Mouse (Mus musculus) adipocyte (in vitro differentiated cells): ENCODE results near the gene Tfb2m.

Experiments
- DNase-seq: peaks from one replicate; pipeline ENCODE4 v3.0.0-alpha.2; 2016; ENCODE audit warnings: low spot score

Gene Tfb2m

DNA sequence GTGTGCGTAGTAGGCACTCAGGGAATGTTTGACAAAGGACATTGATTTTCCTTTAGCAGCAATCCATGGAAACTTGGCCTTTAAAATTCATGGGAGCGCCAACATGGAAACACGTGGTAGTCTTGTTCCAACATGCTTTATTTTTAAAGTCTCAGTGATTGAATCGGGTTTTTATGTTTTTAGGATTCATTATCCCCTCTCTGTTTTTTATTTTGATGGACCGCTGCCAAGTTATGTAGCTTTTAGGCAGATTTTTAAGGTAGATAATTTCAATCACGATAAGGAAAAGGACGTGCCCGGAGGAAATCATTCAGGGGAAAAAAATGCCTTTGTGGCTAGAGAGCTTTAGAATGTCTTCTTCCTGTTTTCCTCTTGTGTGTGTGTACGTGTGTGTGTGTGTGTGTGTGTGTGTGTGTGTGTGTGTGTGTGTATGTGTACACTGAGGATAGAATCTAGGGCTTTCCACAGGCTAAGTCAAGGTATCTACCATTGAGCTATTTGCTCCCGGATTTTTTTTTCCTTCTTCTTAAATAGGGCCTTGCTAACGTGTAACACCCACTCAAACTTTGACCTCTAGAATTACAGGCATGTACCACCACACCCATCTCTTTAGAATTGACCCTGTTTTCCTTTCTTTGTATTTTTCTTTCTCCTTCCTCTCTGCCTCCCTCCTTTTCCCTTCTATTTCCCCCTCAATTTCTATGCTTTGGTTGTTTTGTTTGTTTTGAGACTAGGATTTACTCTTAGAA lies 13.6 kb upstream of the Tfb2m start:
- no peak for DNase-seq

GRCm38 (mm10) chr1:179556921-179557320 lies 10.9 kb upstream of the Tfb2m start:
- peak; percentile 61 for DNase-seq

- no peak for DNase-seq
Observed at GRCm38 (mm10) chr1:179553949-179554347, 7.9 kb upstream of the Tfb2m start.

- peak; percentile 65 for DNase-seq
Observed at GRCm38 (mm10) chr1:179553197-179553948, 7.3 kb upstream of the Tfb2m start.

DNA sequence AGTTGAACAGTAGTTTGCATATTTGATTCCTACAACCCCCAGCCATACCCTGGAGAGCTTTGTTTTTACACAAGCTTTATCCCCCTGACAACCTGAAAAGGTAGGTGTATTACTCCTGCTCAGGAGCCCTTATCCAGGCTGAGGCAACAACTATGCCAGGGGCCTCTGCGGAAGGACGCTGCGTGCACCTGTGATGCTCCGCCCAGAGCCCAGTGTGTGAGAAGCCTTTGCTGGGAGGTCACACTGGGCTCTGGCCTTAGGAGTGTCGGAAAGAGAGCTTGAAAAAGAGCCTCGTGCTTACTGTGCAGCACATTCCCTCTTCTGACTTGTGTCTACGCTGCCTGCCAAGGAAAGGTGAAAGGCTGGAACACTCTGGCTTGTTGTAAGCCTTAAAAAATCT lies 6.7 kb upstream of the Tfb2m start:
- DNase-seq = no peak

GRCm38 (mm10) chr1:179551921-179552320 lies 5.9 kb upstream of the Tfb2m start:
- no peak for DNase-seq

DNA sequence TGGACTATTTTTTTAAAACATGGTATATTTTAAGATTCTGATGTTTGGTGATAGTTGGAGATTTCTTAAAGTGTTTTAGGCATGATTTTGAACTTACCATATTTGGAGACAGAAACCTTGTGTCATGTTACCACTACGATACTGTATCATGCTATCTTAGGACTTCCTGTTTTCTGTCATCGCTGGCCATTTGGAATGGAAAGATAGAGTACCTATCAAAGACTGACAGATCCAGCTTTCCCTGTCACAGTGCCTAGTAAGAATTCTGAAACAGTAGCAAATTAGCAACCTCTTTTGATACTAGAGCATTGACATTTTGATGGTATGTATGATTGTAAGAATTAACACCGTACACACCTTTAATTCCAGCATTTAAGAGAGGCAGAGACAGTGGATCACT lies 5.3 kb upstream of the Tfb2m start:
- DNase-seq = no peak

DNA sequence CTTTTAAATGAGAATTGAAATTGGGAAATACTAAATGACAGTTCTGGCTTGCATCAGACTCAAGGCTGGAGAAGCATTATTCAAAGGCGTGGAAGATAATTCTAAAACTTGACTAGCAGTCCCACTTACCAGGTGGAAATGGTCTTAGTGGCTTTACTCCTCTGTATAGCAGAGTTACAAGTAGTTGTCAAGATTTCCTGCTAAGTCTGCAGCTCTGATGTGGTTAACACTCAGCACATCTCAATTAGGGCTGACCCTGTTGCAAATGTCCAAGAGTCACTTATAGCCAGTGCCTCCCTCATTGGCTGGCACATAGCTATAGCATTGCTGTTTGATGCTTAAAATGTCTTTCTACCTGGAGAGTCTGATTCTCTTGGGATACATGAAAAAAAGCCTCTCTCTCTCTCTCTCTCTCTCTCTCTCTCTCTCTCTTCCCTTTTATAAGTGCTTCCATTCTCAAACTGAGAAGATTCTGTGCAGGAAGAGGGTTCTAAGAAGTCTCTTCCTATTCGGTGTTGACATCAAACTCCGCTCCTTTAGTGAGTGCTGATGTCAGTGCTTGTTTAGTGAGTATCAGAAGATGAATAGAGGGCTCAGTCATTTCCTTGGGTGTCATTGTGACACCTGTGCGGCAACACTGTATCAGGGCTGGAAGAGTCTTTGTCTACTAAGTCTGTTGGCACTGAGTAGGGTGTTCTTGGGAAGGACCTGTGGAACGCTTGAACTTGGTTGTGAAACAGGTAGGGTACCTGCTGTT lies 3.1 kb upstream of the Tfb2m start:
- DNase-seq = no peak

DNA sequence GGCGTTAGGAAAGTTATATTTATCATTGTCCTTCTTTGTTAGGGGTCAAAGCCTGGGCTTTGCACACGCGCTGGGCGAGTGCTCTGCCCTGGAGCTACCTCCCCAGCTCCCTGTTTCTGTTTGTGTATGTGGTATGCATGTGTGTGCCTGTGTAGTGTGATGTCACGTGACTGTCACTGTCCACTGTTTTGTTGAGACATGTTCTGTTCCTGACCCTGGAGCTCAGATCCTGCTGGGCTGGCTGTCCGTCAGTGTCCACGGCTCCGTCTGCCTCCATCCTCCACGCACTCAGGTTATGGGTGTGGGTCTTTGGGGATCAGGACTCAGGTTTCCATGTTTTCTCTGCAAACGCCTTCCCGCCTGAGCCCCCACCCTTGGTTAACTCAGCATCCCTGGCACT lies 2.2 kb upstream of the Tfb2m start:
- no peak for DNase-seq

DNA sequence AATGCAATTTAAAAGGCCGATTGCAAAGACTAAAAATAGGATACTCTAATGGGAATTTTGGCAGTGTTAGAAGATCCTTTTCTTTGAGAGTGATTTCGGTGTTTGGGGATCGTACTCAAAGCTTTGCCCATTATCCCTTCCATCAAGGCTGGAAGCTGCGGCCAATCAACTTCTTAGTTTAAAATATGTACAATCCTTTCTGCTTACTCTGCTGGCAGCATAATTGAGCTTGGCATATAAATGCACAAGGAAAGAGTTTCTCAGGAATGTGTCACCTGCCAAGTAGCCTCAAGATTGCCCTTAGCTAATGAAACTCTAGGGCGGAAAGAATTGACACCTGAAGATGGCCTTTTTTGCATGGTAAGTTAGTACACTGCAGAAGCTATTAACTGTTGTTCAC lies 1.1 kb upstream of the Tfb2m start:
- DNase-seq = no peak

DNA sequence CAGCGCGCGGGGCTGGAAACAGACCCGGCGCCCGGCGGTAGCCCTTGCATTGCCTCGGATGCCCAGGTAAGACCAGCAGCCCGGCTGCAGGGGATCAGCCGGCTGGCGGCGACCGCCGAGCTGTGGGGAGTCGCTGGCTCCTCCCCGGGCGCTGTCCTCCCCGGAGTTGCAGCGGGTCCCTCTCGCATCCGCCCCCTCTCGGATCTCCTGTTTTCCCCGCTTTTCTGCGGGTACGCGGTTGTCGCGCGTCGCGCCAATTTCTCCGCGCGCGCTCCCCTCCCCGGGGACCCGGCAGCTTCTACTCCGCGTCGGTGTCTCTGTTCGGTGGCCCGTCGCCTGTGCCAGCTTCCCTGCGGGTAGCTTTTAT lies 467 bp upstream of the Tfb2m start:
- no peak for DNase-seq

DNA sequence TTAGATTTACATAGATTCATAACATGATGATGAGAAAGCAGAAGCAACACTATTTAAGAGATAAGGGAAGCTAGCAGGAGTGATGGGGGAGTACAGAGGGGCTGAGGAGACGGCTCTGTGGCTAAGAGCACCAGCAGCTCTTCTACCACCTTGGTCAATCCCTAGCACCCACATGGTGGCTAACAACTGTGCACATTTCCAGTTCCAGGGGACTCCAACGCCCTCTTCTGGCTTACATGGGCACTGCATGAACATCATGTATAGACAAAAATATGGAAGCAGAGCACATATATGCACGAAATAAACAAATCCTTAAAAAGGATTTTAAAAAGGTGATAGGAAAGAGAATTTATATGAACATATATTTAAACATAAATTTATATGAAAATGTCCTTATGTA lies 4.6 kb downstream of the Tfb2m start:
- DNase-seq = no peak

GRCm38 (mm10) chr1:179539887-179540286 lies 6.2 kb downstream of the Tfb2m start:
- DNase-seq = no peak

- no peak for DNase-seq
Observed at GRCm38 (mm10) chr1:179539054-179539453, 7.0 kb downstream of the Tfb2m start.

- DNase-seq = no peak
Observed at GRCm38 (mm10) chr1:179519901-179520300, 26.2 kb downstream of the Tfb2m start.

GRCm38 (mm10) chr1:179517713-179518465 lies 28.2 kb downstream of the Tfb2m start, which contains the start of gene Smyd3:
Smyd3 (minus strand) TSS chr1:179518041.
- DNase-seq = peak; percentile 89

- peak; percentile 20 for DNase-seq
Observed at GRCm38 (mm10) chr1:179516941-179517712, 28.9 kb downstream of the Tfb2m start.

DNA sequence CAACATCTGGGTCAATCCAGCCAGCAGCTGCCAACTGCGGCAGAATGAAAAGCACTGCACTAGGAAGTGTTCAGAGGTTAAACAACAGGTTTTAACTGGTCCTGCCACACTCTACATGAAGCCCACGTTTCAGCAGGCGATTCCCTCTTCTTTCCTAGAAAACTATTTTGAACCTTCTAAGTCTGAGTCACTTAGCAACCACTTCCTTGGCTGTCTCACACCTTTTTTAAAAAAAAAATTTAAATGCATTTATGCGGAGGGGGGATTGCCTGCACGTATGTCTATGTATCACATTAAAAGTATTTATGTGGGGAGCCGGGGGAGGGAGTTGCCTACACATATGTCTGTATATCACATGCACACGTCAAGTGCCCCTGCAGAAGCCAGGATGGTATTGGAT lies 34.2 kb downstream of the Tfb2m start:
- DNase-seq = no peak

- DNase-seq = no peak
Observed at GRCm38 (mm10) chr1:179510546-179511340, 35.3 kb downstream of the Tfb2m start.

GRCm38 (mm10) chr1:179506530-179507315 lies 39.3 kb downstream of the Tfb2m start:
- peak; percentile 53 for DNase-seq
